Mouse (Mus musculus) liver, postnatal 0 days (tissue): ENCODE data around the gene Lrguk.

Experiments used
- CTCF ChIP-seq: sonication (generic); IDR thresholded peaks from 2 replicates; pipeline ENCODE4 v1.5.1; 2016; ENCODE audit warnings: antibody characterized with exemption, low read depth
- EP300 ChIP-seq: IDR thresholded peaks from 2 replicates; pipeline ENCODE4 v1.6.1; 2016; ENCODE audit warnings: antibody characterized with exemption, low read depth, mild to moderate bottlenecking

- no peak for TF ChIP-seq CTCF
- TF ChIP-seq EP300, result no peak
These were observed 70.5 kb downstream of the Lrguk start for GRCm38 (mm10) chr6:34099725-34100124.
